Mouse (Mus musculus) intestine, embryonic 14.5 days (tissue): ENCODE measurements around the gene Zfp979. TPM values are rescaled to one million over a fixed set of nuclear protein-coding genes. Genes with fewer than 3 reads are reported as not detected.
"Not testable (repeated sequence)": the region's sequence is repeated elsewhere in the genome, so short reads cannot be mapped to it uniquely, and the experiment has no call there.

Experiments
- ATAC-seq: fragments of 200-750 bp; cut with Nextera tagmentation; replicated peaks from 2 replicates; pipeline ENCODE4 v1.8.0; 2017; ENCODE audit warnings: low read depth, moderate number of reproducible peaks, moderate TSS enrichment, moderate library complexity; ENCODE audit not compliant: low FRiP score, low TSS enrichment
- DNase-seq: peaks from one replicate; pipeline ENCODE4 v3.0.0-alpha.2; 2018; ENCODE audit warnings: low spot score
- H3K27ac ChIP-seq: fragments of 300-500 bp; sonication (generic); 2 replicates; pipeline ENCODE4 v1.5.1; 2014; ENCODE audit warnings: low read depth, mild to moderate bottlenecking, control low read depth
- H3K27me3 ChIP-seq: fragments of 300-500 bp; sonication (generic); replicated peaks from 2 replicates; pipeline ENCODE4 v1.6.1; 2014; ENCODE audit warnings: low read length, control low read depth; ENCODE audit not compliant: control insufficient read depth, insufficient read depth
- H3K36me3 ChIP-seq: fragments of 300-500 bp; sonication (generic); 2 replicates; pipeline ENCODE4 v1.6.1; 2014; ENCODE audit warnings: low read length, control low read depth; ENCODE audit not compliant: control insufficient read depth, insufficient read depth
- H3K4me1 ChIP-seq: fragments of 300-500 bp; sonication (generic); replicated peaks from 2 replicates; pipeline ENCODE4 v1.6.1; 2014; ENCODE audit warnings: low read length, control low read depth, mixed read lengths; ENCODE audit not compliant: control insufficient read depth, insufficient read depth
- H3K4me2 ChIP-seq: fragments of 300-500 bp; sonication (generic); 2 replicates; pipeline ENCODE4 v1.6.1; 2014; ENCODE audit warnings: low read length
- H3K4me3 ChIP-seq: fragments of 300-500 bp; sonication (generic); 2 replicates; pipeline ENCODE4 v1.5.1; 2014; ENCODE audit warnings: low read depth, low read length, control low read depth, mixed read lengths
- H3K9ac ChIP-seq: fragments of 300-500 bp; sonication (generic); 2 replicates; pipeline ENCODE4 v1.6.1; 2014; ENCODE audit warnings: mild to moderate bottlenecking, low read length
- H3K9me3 ChIP-seq: fragments of 300-500 bp; sonication (generic); 2 replicates; pipeline ENCODE4 v1.6.1; 2016; ENCODE audit warnings: low read length, control low read depth; ENCODE audit not compliant: control insufficient read depth
- WGBS: fragments of 180-500 bp; shearing (Covaris S2); extraction: QIAGEN DNeasy Blood & Tissue Kit; methylation state at CpG from one replicate; pipeline ENCODE4 v1.1.7; 2014; 5-methylcytosine and 5-hydroxymethylcytosine counted together
- polyA plus RNA-seq: library from polyadenylated mRNA; unstranded; fragments of >200 nt; fragmentation: Nextera tagmentation; extraction: Ambion mirVana; gene quantifications from 2 replicates; pipeline ENCODE4 v1.2.1, GENCODE M21; 2014

The Zfp979 gene
- polyA plus RNA-seq: 3.2 and 3.3 TPM in 2 replicates

DNA sequence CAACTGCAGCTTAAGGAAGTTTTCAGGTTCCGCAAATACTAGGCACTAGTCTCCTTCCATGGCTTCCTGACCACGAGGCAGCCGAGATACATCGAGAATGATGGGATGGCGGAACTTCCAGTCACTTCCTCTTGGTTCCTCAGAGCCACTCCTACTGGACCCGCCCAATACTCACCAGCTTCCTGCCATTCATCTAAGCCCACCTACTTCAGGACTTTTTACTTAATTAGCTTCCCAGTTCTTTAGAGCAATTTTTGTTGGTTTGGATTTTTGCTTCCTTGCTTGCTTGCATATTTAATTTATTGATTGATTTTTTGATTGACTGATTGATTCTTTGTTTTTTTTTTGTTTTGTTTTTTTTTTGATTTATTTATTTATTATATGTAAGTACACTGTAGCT is at the start of gene Zfp979:
Zfp979 (minus strand) TSS at position 101 of the 400 bp plus-strand sequence.
- H3K27me3 ChIP-seq, H3K27ac ChIP-seq, DNase-seq, ATAC-seq, H3K9ac ChIP-seq, H3K4me3 ChIP-seq, H3K4me1 ChIP-seq, H3K9me3 ChIP-seq, H3K4me2 ChIP-seq, H3K36me3 ChIP-seq: not testable (repeated sequence)
- no CpG with 5 or more reads among the region's 6 CpGs for WGBS

DNA sequence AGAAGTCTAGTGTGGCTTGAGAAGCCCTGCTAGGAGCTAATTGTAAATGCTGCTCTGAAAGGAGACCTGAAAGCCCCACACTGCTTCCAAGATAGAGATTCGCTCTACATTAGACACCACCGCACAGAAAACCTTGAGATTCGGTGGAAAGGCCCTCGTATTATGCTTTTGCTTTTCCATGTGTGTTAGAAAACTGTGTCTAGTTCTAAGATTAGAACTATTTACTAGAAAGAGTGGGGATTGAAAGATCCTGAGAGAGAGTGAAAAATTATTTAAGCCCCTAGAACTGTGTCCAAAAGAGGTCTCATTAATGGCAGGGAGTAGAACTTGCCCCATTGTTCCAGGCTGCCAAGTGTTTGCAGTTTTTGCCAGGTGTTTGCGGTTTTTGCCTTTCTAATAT is 12.9 kb upstream of the Zfp979 start:
- peak; percentile 16 for DNase-seq
- H3K4me2 ChIP-seq, H3K36me3 ChIP-seq, ATAC-seq, H3K9me3 ChIP-seq, H3K4me1 ChIP-seq, H3K9ac ChIP-seq, H3K27me3 ChIP-seq, H3K4me3 ChIP-seq, H3K27ac ChIP-seq: not testable (repeated sequence)
- WGBS: 89% methylated on average over 4 of the region's 5 CpGs

DNA sequence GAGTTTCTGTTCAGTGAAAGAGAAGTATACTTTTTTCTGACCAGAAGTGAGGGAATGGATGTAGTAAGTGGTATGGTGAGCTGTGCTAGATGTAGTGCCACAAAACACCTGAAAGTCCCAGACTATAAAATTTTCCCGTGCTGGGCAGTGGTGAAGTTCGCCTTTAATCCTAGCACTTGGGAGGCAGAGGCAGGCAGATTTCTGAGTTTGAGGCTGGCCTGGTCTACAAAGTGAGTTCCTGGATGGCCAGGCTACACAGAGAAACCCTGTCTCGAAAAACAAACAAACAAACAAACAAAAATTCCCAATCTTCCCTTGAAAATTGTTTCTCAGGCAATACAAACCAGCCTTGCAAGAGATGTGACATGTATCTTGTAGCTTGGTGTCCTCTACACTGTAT is 5.1 kb upstream of the Zfp979 start:
- H3K4me3 ChIP-seq, H3K27ac ChIP-seq, DNase-seq, H3K27me3 ChIP-seq, H3K4me1 ChIP-seq, H3K9ac ChIP-seq, H3K4me2 ChIP-seq, H3K36me3 ChIP-seq, H3K9me3 ChIP-seq: not testable (repeated sequence)
- ATAC-seq: 0 out of 2 replicates have a peak, but pooled peaks have one; percentile 50
- WGBS: no CpG with 5 or more reads among the region's 3 CpGs

- ATAC-seq, H3K4me3 ChIP-seq, H3K27me3 ChIP-seq, H3K36me3 ChIP-seq, H3K9ac ChIP-seq, DNase-seq, H3K27ac ChIP-seq, H3K4me2 ChIP-seq, H3K9me3 ChIP-seq, H3K4me1 ChIP-seq: not testable (repeated sequence)
- 43% methylated on average over 2 of the region's 3 CpGs for WGBS
These were observed 381 bp downstream of the Zfp979 start for GRCm38 (mm10) chr4:147641932-147642331.

DNA sequence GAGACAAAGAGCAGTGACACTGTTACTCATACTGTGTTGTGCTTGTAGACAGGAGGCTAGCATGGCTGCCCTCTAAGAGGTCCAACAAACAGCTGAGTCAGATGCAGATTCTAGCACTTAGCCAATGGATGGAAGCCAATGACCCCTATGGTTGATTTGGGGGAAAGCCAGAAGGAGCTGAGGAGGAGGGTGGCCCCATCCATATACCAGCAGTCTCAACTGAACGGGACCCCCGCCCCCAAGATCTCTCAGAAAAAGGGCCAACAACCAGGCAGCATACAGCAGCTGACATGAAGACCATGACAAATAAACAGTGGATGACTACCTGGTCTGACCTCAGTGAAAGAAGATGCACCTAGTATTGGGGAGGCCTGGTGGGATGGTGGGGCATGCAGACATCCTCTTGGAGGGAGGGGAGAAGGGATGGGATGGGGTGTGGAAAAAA is 8.5 kb downstream of the Zfp979 start:
- no CpG with 5 or more reads among the region's 2 CpGs for WGBS
- not testable (repeated sequence) for H3K9ac ChIP-seq, H3K36me3 ChIP-seq, H3K27ac ChIP-seq, H3K4me2 ChIP-seq, H3K4me1 ChIP-seq, H3K27me3 ChIP-seq, H3K9me3 ChIP-seq, H3K4me3 ChIP-seq, DNase-seq
- ATAC-seq: peak; percentile 75; the same call in 1 of the 2 replicates

DNA sequence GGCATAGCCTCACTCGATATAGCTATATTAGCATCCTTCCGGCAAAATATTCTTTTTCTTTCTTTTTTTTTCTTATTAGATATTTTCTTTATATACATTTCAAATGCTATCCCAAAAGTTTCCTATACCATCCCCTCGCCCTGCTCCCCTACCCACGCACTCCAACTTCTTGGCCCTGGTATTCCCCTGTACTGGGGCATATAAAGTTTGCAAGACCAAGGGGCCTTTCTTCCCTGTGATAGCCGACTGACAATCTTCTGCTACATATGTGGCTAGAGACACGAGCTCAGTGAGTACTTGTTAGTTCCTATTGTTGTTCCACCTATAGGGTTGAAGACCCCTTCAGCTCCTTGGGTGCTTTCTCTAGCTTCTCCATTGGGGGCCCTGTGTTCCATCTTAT is 35.8 kb downstream of the Zfp979 start:
- ATAC-seq: not testable (repeated sequence)
- WGBS: 85% methylated on average over 6 of the region's 6 CpGs

GRCm38 (mm10) chr4:147605521-147605920 is 36.8 kb downstream of the Zfp979 start:
- no peak overlapping the region for H3K27ac ChIP-seq
- no peak overlapping the region for H3K4me2 ChIP-seq
- H3K4me1 ChIP-seq: no peaks in the 10 kb centered on the region
- H3K27me3 ChIP-seq: no peaks in the 10 kb centered on the region
- no peaks in the 10 kb centered on the region for H3K36me3 ChIP-seq
- WGBS: 81% methylated on average over 4 of the region's 4 CpGs
- 0 out of 2 replicates have a peak, but pooled peaks cover 2% of the 10 kb centered on the region for H3K9me3 ChIP-seq
- no peak overlapping the region for H3K9ac ChIP-seq
- no peak overlapping the region for H3K4me3 ChIP-seq
- DNase-seq (no peak), ATAC-seq (no peak)

More for the DNA sequence above, 35.8 kb downstream of the Zfp979 start:
- H3K4me1 ChIP-seq, H3K9me3 ChIP-seq, H3K36me3 ChIP-seq, H3K9ac ChIP-seq, H3K27ac ChIP-seq, H3K27me3 ChIP-seq, H3K4me2 ChIP-seq, DNase-seq, H3K4me3 ChIP-seq: not testable (repeated sequence)

DNA sequence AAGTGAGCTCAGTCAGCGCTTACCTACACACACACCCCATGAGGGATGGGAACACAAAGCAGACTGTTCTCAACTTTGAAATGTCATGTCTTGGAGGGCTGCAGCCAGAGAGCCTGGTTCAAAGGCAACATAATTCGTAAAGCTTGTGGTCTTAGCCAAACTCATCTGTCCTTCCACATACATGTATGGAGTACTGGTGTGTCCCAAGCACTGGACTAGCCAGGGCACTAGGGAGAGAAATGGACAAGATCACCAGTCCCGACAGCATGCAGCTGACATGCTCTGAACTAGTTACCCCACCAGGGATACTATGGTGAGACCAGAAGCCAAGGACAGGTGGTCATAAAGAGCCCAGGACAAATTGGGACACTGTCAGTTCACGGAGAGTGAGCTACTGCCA is 38.5 kb downstream of the Zfp979 start:
- DNase-seq (no peak), ATAC-seq (no peak)
- no peak overlapping the region for H3K9ac ChIP-seq
- H3K9me3 ChIP-seq: peaks cover 5% of the 10 kb centered on the region; the same call in 1 of the 2 replicates
- H3K4me3 ChIP-seq: no peak overlapping the region
- H3K27me3 ChIP-seq: no peaks in the 10 kb centered on the region
- H3K36me3 ChIP-seq: no peaks in the 10 kb centered on the region
- H3K27ac ChIP-seq: no peak overlapping the region
- no peak overlapping the region for H3K4me2 ChIP-seq
- WGBS: 82% methylated on average over 4 of the region's 4 CpGs
- H3K4me1 ChIP-seq: no peaks in the 10 kb centered on the region

DNA sequence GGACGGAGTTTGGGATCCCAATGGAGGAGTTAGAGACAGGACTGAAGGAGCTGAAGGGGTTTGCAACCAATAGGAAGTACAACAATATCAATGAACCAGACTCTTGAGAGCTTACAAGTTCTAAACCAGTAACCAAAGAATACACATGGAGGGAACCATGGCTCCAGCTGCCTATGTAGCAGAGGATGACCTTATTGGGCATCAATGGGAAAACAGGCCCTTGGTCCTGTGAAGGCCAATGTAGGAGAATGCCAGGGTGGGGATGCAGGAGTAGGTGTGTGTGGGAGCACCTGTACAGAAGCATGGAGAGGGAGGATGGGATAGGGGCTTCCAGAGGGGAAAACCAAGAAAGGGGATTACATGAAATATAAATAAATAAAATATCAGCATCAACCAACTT is 40.4 kb downstream of the Zfp979 start:
- no peak for ATAC-seq
- H3K36me3 ChIP-seq: no peaks in the 10 kb centered on the region
- no peaks in the 10 kb centered on the region for H3K4me1 ChIP-seq
- H3K9ac ChIP-seq: no peak overlapping the region
- no peak overlapping the region for H3K27ac ChIP-seq
- DNase-seq: no peak
- peaks cover 6% of the 10 kb centered on the region; the same call in 1 of the 2 replicates for H3K9me3 ChIP-seq
- no peak overlapping the region for H3K4me3 ChIP-seq
- 44% methylated on average over 1 of the region's 1 CpGs for WGBS
- H3K4me2 ChIP-seq: no peak overlapping the region
- H3K27me3 ChIP-seq: no peaks in the 10 kb centered on the region
